Mouse (Mus musculus): ENCODE measurements around the gene Mapk9. TPM values are rescaled to one million over a fixed set of nuclear protein-coding genes. Genes with fewer than 3 reads are reported as not detected.
A peak's percentile ranks its signal among the peaks of the same experiment; 100 is the strongest.
"Not testable (repeated sequence)": the region's sequence is repeated elsewhere in the genome, so short reads cannot be mapped to it uniquely, and the experiment has no call there.

Gene Mapk9
- polyA plus RNA-seq (2015; fragmentation: Nextera tagmentation; extraction: Ambion mirVana) = 16.7 and 16.9 TPM in 2 replicates

GRCm38 (mm10) chr11:49846401-49847070 is at the start of gene Mapk9:
Mapk9 (plus strand) TSS chr11:49846751.
- Histone ChIP-seq H3K4me3 (replicated peaks) (peak within 1 kb of the TSS; percentile 90), H3K9ac (peak within 1 kb of the TSS; percentile 93), H3K36me3 (replicated peaks) (peaks cover 8% of the 10 kb centered on the region; the same call in 1 of the 2 replicates), H3K4me1 (replicated peaks) (peaks cover 53% of the 10 kb centered on the region), H3K4me2 (peak within 1 kb of the TSS; percentile 97), H3K27me3 (no peaks in the 10 kb centered on the region), H3K9me3 (replicated peaks) (no peaks in the 10 kb centered on the region), H3K27ac (replicated peaks) (peak within 1 kb of the TSS; percentile 87)
- WGBS (ENCODE audit: insufficient replicate concordance) = under 1% methylated on average over 65 of the region's 68 CpGs
- ATAC-seq (ENCODE audit: insufficient read depth) = peak; percentile 94

- no peak overlapping the region for H3K9ac ChIP-seq
- H3K4me1 ChIP-seq (replicated peaks) = peaks cover 12% of the 10 kb centered on the region
- H3K4me3 ChIP-seq (replicated peaks) = no peak overlapping the region
- H3K9me3 ChIP-seq (replicated peaks) = no peaks in the 10 kb centered on the region
- H3K4me2 ChIP-seq = no peak overlapping the region
- ATAC-seq (ENCODE audit: insufficient read depth) = no peak
- no peak overlapping the region for H3K27ac ChIP-seq (replicated peaks)
- 19% methylated on average over 6 of the region's 6 CpGs for WGBS (ENCODE audit: insufficient replicate concordance)
- no peaks in the 10 kb centered on the region for H3K36me3 ChIP-seq (replicated peaks)
- peaks cover 31% of the 10 kb centered on the region for H3K27me3 ChIP-seq
These were observed 47.6 kb upstream of the Mapk9 start for GRCm38 (mm10) chr11:49798931-49799330.

GRCm38 (mm10) chr11:49801516-49801915 is 45.0 kb upstream of the Mapk9 start:
- Histone ChIP-seq H3K4me1 (replicated peaks) (no peaks in the 10 kb centered on the region), H3K9me3 (replicated peaks) (no peaks in the 10 kb centered on the region), H3K27me3 (peaks cover 5% of the 10 kb centered on the region; the same call in 1 of the 2 replicates), H3K27ac (replicated peaks) (no peak overlapping the region), H3K4me3 (replicated peaks) (no peak overlapping the region), H3K4me2 (no peak overlapping the region), H3K36me3 (replicated peaks) (no peaks in the 10 kb centered on the region), H3K9ac (no peak overlapping the region)
- 72% methylated on average over 4 of the region's 4 CpGs for WGBS (ENCODE audit: insufficient replicate concordance)
- ATAC-seq (ENCODE audit: insufficient read depth) = no peak

- Histone ChIP-seq H3K4me1 (replicated peaks) (no peaks in the 10 kb centered on the region), H3K9ac (no peak overlapping the region), H3K27ac (replicated peaks) (no peak overlapping the region), H3K4me2 (no peak overlapping the region), H3K27me3 (no peaks in the 10 kb centered on the region), H3K36me3 (replicated peaks) (no peaks in the 10 kb centered on the region), H3K9me3 (replicated peaks) (no peaks in the 10 kb centered on the region), H3K4me3 (replicated peaks) (no peak overlapping the region)
- no peak for ATAC-seq (ENCODE audit: insufficient read depth)
- 81% methylated on average over 4 of the region's 4 CpGs for WGBS (ENCODE audit: insufficient replicate concordance)
These were observed 42.8 kb upstream of the Mapk9 start for GRCm38 (mm10) chr11:49803801-49804200.

GRCm38 (mm10) chr11:49806218-49806617 is 40.3 kb upstream of the Mapk9 start:
- WGBS (ENCODE audit: insufficient replicate concordance) = 48% methylated on average over 3 of the region's 3 CpGs
- no peak for ATAC-seq (ENCODE audit: insufficient read depth)
- H3K4me1 ChIP-seq (replicated peaks) = peaks cover 7% of the 10 kb centered on the region
- H3K4me3 ChIP-seq (replicated peaks) = no peak overlapping the region
- H3K27ac ChIP-seq (replicated peaks) = no peak overlapping the region
- H3K4me2 ChIP-seq = no peak overlapping the region
- no peaks in the 10 kb centered on the region for H3K27me3 ChIP-seq
- no peak overlapping the region for H3K9ac ChIP-seq
- no peaks in the 10 kb centered on the region for H3K9me3 ChIP-seq (replicated peaks)
- H3K36me3 ChIP-seq (replicated peaks) = no peaks in the 10 kb centered on the region

GRCm38 (mm10) chr11:49808946-49809345 is 37.6 kb upstream of the Mapk9 start:
- Histone ChIP-seq H3K36me3 (replicated peaks) (no peaks in the 10 kb centered on the region), H3K27me3 (no peaks in the 10 kb centered on the region), H3K9me3 (replicated peaks) (no peaks in the 10 kb centered on the region), H3K4me3 (replicated peaks) (no peak overlapping the region), H3K27ac (replicated peaks) (no peak overlapping the region), H3K9ac (no peak overlapping the region), H3K4me2 (no peak overlapping the region), H3K4me1 (replicated peaks) (peaks cover 25% of the 10 kb centered on the region)
- ATAC-seq (ENCODE audit: insufficient read depth) = no peak
- WGBS (ENCODE audit: insufficient replicate concordance) = 86% methylated on average over 9 of the region's 9 CpGs

- ATAC-seq (ENCODE audit: insufficient read depth); H3K27ac ChIP-seq (replicated peaks); H3K9ac ChIP-seq; H3K9me3 ChIP-seq (replicated peaks); H3K4me3 ChIP-seq (replicated peaks); H3K36me3 ChIP-seq (replicated peaks); H3K27me3 ChIP-seq: not testable (repeated sequence)
- Histone ChIP-seq H3K4me2 (peak overlapping the region; percentile 3; the same call in 1 of the 2 replicates), H3K4me1 (replicated peaks) (peaks cover 25% of the 10 kb centered on the region)
- 41% methylated on average over 7 of the region's 7 CpGs for WGBS (ENCODE audit: insufficient replicate concordance)
These were observed 35.9 kb upstream of the Mapk9 start for GRCm38 (mm10) chr11:49810696-49811095.

GRCm38 (mm10) chr11:49811099-49811541 is 35.4 kb upstream of the Mapk9 start:
- Histone ChIP-seq H3K4me3 (replicated peaks) (no peak overlapping the region), H3K36me3 (replicated peaks) (no peaks in the 10 kb centered on the region), H3K27ac (replicated peaks) (no peak overlapping the region), H3K4me2 (peak overlapping the region; percentile 3; the same call in 1 of the 2 replicates), H3K4me1 (replicated peaks) (peaks cover 25% of the 10 kb centered on the region), H3K27me3 (no peaks in the 10 kb centered on the region), H3K9me3 (replicated peaks) (no peaks in the 10 kb centered on the region), H3K9ac (no peak overlapping the region)
- WGBS (ENCODE audit: insufficient replicate concordance) = 18% methylated on average over 8 of the region's 8 CpGs
- ATAC-seq (ENCODE audit: insufficient read depth) = peak; percentile 65

GRCm38 (mm10) chr11:49811879-49812278 is 34.7 kb upstream of the Mapk9 start:
- Histone ChIP-seq H3K9me3 (replicated peaks) (no peaks in the 10 kb centered on the region), H3K27me3 (no peaks in the 10 kb centered on the region), H3K4me2 (peak overlapping the region; percentile 27; the same call in 1 of the 2 replicates), H3K27ac (replicated peaks) (0 out of 2 replicates have a peak overlapping the region, but pooled peaks have one; percentile 52), H3K4me3 (replicated peaks) (no peak overlapping the region), H3K36me3 (replicated peaks) (no peaks in the 10 kb centered on the region), H3K4me1 (replicated peaks) (peaks cover 25% of the 10 kb centered on the region), H3K9ac (no peak overlapping the region)
- no peak for ATAC-seq (ENCODE audit: insufficient read depth)
- 22% methylated on average over 8 of the region's 8 CpGs for WGBS (ENCODE audit: insufficient replicate concordance)

- H3K4me2 ChIP-seq = no peak overlapping the region
- no peak overlapping the region for H3K9ac ChIP-seq
- H3K4me1 ChIP-seq (replicated peaks) = peaks cover 7% of the 10 kb centered on the region
- WGBS (ENCODE audit: insufficient replicate concordance) = 77% methylated on average over 15 of the region's 15 CpGs
- no peak for ATAC-seq (ENCODE audit: insufficient read depth)
- no peak overlapping the region for H3K4me3 ChIP-seq (replicated peaks)
- H3K36me3 ChIP-seq (replicated peaks) = no peaks in the 10 kb centered on the region
- H3K27me3 ChIP-seq = no peaks in the 10 kb centered on the region
- no peak overlapping the region for H3K27ac ChIP-seq (replicated peaks)
- H3K9me3 ChIP-seq (replicated peaks) = no peaks in the 10 kb centered on the region
These were observed 27.5 kb upstream of the Mapk9 start for GRCm38 (mm10) chr11:49818869-49819566.

- H3K4me1 ChIP-seq (replicated peaks) = peaks cover 7% of the 10 kb centered on the region
- no peak overlapping the region for H3K9ac ChIP-seq
- H3K4me3 ChIP-seq (replicated peaks) = no peak overlapping the region
- H3K27ac ChIP-seq (replicated peaks) = no peak overlapping the region
- H3K27me3 ChIP-seq = no peaks in the 10 kb centered on the region
- H3K9me3 ChIP-seq (replicated peaks) = no peaks in the 10 kb centered on the region
- no peaks in the 10 kb centered on the region for H3K36me3 ChIP-seq (replicated peaks)
- ATAC-seq (ENCODE audit: insufficient read depth) = no peak
- 73% methylated on average over 7 of the region's 7 CpGs for WGBS (ENCODE audit: insufficient replicate concordance)
- no peak overlapping the region for H3K4me2 ChIP-seq
These were observed 26.9 kb upstream of the Mapk9 start for GRCm38 (mm10) chr11:49819676-49820075.
